Mouse (Mus musculus) telencephalon, adult 2 months (tissue): ENCODE data around the gene Tbl3.

Experiments used
- DNase-seq: peaks from one replicate; pipeline ENCODE4 v3.0.0-alpha.2; 2011; ENCODE audit warnings: low read depth, low spot score

Gene Tbl3

GRCm38 (mm10) chr17:24706982-24707800 is at the start of gene Tbl3:
Tbl3 (minus strand) TSS chr17:24707660.
- peak; percentile 91 for DNase-seq

DNA sequence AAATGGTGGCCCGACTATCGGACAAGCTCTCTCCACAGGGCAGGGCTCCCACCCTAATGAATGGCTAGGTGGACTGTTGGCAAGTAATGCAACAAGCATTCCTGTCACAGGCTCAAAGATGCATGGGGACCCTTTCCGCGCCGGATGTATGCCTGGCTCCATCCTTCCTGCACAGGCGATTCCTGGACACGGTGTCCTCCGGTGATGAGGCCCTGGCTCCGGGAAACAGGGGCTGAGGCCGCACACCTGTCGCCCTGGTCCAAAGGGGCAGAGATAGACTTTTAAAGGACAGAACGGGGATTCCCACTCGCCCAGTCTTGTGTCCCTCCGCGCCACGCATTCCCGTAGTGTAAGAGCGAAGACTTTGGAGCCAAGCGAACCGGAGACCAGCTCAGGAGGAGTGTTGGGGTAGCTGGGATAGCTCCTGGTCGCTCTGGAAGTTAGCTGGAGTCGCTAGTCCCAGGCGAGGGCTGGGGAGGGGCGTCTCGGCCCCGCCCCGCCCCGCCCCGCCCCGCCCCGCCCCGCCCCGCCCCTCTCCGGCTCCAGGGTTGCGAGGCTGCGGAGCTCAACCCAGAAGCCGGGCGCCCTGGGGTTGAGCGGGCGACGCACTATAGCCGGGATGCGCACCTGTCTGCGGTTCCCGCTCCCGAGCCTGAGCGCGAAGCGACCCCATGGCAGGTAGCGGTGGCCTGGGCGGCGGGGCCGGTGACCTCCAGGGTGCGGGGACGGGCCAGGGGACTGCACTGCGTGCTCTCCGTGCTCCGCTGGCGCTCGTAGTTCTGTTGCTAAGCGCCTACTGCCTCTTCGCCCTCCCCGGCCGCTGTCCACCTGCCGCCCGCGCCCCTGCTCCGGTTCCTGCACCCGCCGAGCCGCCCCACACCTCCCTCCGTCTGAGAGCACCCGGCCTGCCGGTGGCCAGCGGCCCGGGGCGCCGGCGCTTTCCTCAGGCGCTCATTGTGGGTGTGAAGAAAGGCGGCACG is 45.2 kb upstream of the Tbl3 start, which contains the start of gene Hs3st6:
Hs3st6 (plus strand) TSS at position 574 of the 980 bp plus-strand sequence.
- no peak for DNase-seq

GRCm38 (mm10) chr17:24751528-24751927 is 44.1 kb upstream of the Tbl3 start:
- DNase-seq: no peak

GRCm38 (mm10) chr17:24746986-24747385 is 39.5 kb upstream of the Tbl3 start:
- no peak for DNase-seq

DNA sequence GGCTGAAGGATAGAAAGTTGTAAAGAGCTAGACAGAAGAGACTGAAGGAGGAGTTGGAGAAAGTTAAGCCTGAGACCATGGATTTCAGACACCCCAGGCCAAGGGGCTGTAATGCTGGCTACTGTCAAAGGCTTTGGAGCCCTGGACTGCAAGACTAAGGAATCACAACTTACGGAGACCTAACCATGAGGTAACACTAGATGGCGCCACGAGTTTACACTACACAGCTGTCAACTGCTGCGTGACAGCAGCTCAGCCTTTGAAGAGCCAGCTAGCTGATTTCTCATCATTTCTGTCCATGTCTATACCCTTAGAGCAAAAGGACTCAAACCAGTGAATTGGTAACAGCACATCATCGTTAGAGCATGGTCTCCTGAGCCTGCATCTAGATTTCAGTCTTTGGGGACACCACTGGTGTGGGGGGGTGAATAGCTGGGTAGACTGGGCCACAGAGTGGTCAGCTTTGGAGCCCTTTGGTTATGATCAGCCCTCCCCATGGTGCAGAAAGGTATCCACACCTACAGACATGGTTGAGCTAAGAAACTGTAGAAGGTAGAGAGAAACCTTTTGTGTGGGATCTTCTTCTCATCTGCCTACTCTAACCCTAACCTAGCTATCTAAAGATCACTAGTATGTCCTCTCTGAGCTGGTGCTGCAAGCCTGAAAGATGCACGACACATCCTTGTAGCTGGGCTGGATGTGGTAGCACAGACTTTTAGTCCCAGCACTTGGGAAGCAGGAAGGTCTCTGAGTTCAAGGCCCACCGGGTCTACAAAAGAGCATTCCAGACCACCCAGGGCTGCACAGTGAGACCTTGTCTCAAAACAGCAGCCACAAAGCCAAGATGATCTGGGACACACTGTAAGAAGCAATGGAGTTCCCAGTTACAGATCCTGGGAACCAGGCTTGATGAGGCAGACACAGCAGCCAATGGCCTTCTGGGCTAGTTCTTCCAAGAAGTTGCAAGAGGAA is 38.4 kb upstream of the Tbl3 start:
- DNase-seq: peak; percentile 79

DNA sequence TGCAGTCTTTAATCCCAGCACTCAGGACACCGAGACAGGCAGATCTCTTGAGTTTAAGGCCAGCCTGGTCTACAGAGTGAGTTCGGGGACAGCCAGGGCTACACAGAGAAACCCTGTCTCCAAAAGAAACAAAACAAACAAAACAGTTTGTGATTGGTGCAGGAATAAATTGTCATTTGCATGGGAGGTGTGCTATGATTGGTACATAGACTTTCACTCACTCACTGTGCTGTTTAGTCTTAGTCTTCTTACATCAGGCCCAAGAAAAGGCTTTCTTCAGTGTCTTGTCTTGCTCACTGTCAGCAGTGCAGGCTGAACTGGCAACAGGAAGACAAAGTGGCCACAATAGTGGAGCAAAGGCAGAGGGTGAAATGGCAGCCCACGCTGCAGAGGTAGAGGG is 36.9 kb upstream of the Tbl3 start:
- DNase-seq: no peak

- DNase-seq: no peak
Observed at GRCm38 (mm10) chr17:24743896-24744295, 36.4 kb upstream of the Tbl3 start.

DNA sequence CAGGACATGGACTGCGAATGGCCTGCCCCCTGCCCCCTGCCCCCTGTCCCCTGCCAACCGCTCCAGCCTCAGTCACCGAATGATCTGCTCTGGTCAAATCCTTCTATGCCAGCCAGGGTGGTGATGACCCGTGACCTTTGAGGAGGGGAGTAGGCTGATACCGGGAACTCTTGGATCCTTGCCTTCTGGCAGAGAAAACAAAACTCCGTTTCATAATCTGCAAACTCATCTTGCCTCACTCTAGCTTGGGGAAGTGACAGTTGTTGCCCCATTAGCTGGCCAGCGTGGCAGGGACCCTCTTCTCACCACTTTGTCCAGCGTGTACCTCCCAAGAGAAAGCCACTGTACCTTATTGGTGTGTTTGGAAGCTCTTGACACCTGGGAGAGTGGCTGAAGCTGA is 34.8 kb upstream of the Tbl3 start:
- DNase-seq: no peak

DNA sequence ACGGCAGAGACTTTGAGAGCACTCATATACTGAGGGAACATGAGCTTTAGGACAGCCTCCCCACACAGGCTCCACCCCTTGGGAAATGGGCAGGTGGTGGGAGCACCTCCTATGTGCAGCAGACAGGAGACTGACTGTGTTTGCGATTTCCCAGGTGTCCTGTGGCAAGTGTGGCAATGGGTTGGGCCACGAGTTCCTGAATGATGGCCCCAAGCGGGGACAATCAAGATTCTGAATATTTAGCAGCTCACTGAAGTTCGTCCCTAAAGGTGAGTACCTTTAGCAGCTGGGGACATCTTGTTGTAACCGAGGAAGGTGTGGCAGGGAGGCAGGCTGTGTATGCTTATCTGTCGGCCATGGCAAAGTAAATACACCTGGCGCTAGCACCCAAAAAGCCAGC is 32.5 kb upstream of the Tbl3 start:
- DNase-seq: no peak

DNA sequence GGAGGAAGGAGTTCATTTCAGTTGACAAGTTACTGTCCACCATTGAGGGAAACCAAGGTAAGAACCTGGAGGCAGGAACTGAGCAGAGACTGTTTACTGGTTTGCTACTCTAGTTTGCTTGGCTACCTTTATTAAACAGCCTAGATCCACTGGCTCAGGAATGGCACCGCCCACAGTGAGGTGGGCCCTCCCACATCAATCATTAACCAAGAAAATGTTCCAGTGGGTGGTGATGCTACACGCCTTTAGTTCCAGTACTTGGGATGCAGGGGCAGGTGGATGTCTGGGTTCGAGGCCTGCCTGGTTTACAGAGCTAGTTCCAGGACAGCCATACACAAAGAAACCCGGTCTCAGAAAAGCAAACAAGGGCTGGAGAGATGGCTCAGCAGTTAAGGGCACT is 30.8 kb upstream of the Tbl3 start:
- DNase-seq: no peak

- DNase-seq: no peak
Observed at GRCm38 (mm10) chr17:24737135-24737810, 29.8 kb upstream of the Tbl3 start.

DNA sequence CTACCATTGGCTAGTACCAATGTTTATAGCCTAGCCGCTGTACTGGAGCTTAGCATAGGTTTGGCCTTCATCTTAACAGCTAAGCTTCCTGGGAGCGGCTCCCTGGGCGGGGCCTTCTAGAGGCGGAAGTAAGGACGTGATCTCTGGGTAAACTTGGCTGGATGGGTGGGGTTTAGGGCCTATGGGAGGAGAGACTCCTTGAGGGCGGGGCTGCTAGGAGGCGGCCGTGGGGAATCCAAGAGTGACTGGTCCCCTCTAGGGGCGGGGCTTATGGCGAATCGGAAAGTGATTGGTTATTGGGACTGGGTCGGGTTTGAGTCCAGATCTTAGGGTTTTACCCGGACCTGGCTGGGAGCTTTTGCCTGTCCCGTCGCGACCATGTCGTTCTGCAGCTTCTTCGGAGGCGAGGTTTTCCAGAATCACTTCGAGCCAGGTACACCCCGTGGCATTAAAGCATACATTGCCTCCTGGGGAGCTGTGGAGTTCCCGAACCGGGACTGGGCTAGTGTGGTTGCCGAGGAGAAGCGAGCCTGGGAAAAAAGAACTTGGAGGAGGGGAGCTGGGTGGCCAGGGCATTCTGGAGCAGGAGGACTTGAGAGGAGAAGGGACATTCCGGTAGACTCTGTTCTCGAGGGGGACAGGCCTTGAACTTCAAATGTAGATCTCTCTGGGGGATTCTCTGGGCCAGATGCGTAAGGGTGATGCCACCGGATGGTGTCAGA is 29.0 kb upstream of the Tbl3 start, which contains the start of gene Msrb1:
Msrb1 (plus strand) TSS at position 313 of the 722 bp plus-strand sequence.
- DNase-seq: peak; percentile 96

- no peak for DNase-seq
Observed at GRCm38 (mm10) chr17:24735446-24735845, 28.0 kb upstream of the Tbl3 start.

GRCm38 (mm10) chr17:24734513-24734912 is 27.1 kb upstream of the Tbl3 start:
- no peak for DNase-seq

DNA sequence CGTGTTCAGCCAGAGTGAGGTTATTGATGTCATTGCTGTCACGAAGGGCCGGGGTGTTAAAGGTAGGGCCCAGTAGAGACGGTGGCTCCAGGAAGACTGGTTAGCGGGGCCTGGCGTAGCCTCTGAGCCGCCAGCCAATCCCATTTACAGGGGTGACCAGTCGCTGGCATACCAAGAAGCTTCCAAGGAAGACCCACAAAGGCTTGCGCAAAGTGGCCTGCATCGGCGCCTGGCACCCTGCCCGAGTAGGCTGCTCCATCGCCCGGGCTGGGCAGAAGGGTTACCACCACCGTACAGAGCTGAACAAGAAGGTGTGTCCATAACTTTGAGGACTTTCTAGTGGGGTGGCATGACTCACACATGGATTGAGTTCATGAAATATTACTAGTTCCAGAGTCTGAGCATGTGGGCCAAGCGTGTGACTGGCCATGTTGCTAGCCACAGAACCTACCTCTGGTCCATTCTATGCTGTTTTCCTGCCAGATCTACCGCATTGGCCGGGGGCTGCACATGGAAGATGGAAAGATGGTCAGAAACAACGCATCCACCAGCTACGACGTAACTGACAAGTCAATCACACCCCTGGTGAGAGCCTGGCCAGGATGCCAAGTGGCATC is 26.1 kb upstream of the Tbl3 start:
- DNase-seq: no peak

- no peak for DNase-seq
Observed at GRCm38 (mm10) chr17:24732233-24732935, 24.9 kb upstream of the Tbl3 start.

- DNase-seq: no peak
Observed at GRCm38 (mm10) chr17:24730787-24731186, 23.3 kb upstream of the Tbl3 start.

GRCm38 (mm10) chr17:24729067-24729466 is 21.6 kb upstream of the Tbl3 start:
- no peak for DNase-seq

DNA sequence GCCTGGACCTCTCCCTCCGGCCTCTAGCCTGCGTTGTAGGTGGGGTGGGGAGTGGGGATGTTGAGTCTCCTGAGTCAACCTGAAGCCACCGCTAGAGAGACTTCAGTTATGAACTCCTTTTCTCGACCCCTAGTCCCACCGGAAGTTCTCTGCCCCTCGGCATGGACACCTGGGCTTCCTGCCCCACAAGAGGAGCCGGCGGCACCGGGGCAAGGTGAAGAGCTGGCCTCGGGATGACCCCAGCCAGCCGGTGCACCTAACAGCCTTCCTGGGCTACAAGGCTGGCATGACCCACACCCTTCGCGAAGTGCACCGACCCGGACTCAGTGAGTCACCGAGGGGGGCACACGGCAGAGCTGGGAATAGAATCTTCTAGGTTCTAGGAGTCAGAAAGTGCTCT is 20.7 kb upstream of the Tbl3 start:
- DNase-seq: no peak
